Mouse (Mus musculus) kidney, adult 9 months (tissue): ENCODE measurements around the gene Sppl2b.
"Not testable (repeated sequence)": the region's sequence is repeated elsewhere in the genome, so short reads cannot be mapped to it uniquely, and the experiment has no call there.

Experiments
- DNase-seq: peaks from one replicate; pipeline ENCODE4 v3.0.0; 2022

The Sppl2b gene

GRCm38 (mm10) chr10:80824827-80825226, 30.2 kb upstream of the Sppl2b start:
- no peak for DNase-seq

GRCm38 (mm10) chr10:80826151-80827062, 28.7 kb upstream of the Sppl2b start, which contains the start of gene Oaz1:
Gene Oaz1 (plus strand): TSS chr10:80826656.
- peak; percentile 100 for DNase-seq

DNA sequence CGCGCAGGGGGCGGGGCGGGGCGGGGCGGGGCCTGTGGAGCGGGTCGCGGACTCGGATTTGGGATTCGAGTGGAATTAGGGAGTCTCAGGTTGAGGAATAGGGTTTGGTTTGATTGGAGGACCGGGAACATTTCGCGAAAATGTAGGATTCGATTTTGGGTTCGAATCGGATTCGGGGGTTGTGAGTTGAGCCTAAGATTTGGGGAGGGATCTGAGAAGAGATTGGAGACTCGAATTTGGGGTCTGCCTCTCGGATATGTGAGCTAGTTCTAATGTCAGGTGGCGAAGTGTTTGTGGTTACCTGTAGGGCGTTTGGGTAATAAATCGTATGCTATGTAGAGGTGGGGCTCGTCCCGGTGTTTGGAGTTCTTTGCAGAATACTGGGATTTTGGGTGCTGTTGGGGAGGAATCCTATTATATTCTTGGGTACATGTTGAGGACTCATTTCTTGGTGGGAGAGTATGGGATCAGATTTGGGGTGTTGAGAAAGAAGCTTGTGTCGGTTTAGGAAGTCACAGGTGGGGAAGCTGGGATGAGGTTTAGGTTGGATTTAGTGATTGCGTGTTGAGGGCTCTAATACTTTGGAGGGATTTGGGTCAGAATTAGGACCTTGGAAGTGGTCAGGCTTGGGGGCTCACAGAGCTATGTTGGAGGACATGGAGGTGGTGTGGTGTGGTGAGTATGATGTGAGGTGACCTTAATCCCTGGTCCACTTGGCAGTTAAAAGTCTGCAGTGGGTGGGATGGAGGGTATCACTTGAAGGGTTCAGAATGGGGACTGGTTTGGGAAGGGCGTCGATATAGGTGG, 27.8 kb upstream of the Sppl2b start:
- no peak for DNase-seq

- DNase-seq: no peak
Observed at GRCm38 (mm10) chr10:80827870-80828420, 27.1 kb upstream of the Sppl2b start.

GRCm38 (mm10) chr10:80828587-80828986, 26.5 kb upstream of the Sppl2b start:
- DNase-seq: not testable (repeated sequence)

GRCm38 (mm10) chr10:80829359-80830278, 25.5 kb upstream of the Sppl2b start:
- no peak for DNase-seq

DNA sequence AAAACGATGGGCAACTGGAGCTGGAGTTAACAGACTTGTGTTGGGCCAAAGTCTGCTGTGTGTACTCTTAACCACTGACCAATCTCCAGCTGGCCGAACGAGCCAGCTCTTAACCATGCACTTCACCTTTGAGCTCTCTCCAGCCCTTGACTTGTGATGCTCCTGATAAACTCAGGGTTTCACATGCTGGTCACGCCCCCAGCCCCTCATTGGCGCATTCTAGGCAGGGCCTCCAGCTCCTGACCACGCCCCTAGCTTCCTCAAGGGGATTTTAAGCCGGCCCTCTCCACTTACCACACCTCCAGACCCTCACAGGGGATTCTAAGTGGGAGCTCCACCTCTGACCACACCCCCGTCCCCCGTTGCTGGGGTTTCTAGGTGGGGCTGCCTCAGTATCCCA, 23.9 kb upstream of the Sppl2b start:
- DNase-seq: peak; percentile 93

DNA sequence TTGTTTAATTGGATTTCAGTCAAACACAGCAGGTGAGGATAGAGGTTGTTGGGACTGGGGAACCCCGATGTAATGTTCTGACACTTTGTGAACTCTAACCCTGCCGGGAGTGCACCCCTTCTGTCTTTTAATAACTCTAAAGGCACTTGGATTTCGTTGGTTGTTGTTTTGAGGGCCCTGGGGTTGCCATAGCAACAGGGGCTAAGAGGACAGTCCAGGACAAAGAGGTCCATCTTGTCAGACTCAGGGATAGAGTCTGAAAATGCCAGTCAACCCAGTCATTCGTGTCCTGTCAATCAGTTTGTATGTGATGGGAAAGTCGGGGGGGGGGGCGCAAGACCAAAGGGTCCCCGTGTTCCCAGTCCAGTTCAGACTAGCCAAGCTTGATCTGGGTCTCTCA, 22.3 kb upstream of the Sppl2b start:
- no peak for DNase-seq

GRCm38 (mm10) chr10:80835617-80836016, 19.5 kb upstream of the Sppl2b start:
- no peak for DNase-seq

GRCm38 (mm10) chr10:80836949-80837379, 18.1 kb upstream of the Sppl2b start:
- DNase-seq: no peak

- DNase-seq: no peak
Observed at GRCm38 (mm10) chr10:80837827-80838226, 17.2 kb upstream of the Sppl2b start.

- DNase-seq: no peak
Observed at GRCm38 (mm10) chr10:80838346-80838912, 16.6 kb upstream of the Sppl2b start.

GRCm38 (mm10) chr10:80839848-80840247, 15.2 kb upstream of the Sppl2b start:
- no peak for DNase-seq

DNA sequence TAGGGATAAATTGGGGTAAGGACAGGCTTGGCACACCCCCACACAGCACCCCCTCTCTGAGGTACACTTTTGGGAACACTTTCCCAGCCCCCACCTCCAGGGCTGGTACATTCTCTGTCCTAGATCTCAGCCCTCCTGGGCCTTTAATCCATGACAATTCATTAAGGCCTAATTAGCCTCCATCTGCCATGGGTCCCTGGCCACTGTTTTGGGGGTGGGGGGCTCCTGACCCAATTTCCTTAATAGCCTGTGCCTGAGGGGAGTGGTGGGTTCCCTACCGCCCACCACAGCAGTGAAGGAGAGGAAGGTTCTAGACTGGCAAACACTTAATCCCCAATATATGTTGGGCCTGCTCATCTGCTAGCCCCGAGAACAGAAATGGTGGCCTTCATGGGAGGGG, 13.4 kb upstream of the Sppl2b start:
- DNase-seq: no peak

GRCm38 (mm10) chr10:80842334-80842733, 12.7 kb upstream of the Sppl2b start:
- DNase-seq: no peak

DNA sequence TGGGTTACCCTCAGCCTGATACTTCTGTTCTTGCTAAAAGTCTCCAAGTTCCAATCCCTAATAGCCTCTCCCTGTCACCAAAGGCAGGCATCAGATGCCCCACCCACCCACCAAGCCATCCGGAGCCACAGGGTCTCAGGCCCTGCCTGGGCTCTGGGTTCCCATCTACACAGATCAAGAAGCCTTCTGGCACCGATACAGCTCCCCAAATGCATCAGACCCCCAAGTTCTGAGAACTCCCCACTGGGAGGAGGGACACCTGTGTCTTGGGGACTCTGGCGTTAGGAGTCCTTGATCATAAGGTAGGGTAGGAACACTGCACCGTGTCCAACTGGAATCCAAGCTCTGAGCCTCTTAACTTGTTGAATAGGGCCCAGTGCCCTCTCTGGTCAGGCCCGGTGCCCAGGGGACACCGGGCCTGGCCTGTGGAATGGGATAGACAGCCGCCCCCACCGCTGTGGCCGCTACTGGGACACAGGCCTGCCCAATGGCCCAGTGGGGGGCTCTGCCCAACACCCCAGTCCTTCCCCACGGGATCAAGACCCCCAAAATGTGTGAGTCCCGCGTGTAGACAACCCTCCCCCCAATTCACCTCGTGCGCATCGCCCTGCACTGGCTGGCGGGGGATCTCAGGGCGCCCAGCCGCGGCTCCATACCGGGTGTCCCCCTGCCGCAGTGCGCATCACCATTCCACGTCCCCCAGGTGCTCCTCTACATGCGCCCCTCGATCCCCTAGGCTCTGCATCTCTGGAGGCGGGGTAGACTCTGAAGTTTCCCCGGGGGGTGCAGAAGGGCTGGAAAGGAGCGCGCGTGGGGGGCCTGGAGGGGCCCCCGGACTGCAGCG, 11.8 kb upstream of the Sppl2b start:
- no peak for DNase-seq

- DNase-seq: no peak
Observed at GRCm38 (mm10) chr10:80843931-80844547, 11.0 kb upstream of the Sppl2b start, which contains the start of gene Lingo3. Gene Lingo3 (minus strand): TSS chr10:80844039.

- no peak for DNase-seq
Observed at GRCm38 (mm10) chr10:80845055-80845693, 9.9 kb upstream of the Sppl2b start.

DNA sequence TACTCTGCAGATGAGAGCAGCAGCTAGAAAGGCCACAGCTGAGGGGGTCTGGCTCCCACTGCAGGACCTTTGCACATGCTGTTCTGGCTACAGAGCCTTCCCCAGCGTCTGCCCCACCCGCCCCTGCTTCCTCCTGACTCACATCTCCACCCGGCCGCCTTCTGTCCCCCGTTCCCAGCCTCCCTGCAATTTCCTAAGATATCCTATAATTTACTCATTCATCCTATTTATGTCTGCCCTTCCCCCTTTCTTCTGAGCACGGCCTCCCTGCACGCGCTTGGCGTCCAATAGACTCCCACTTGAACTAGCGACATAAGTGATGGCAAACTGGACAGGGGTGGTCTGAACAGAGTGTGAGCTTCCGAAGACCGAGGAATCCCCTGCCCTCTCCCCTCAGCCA, 9.3 kb upstream of the Sppl2b start:
- no peak for DNase-seq

DNA sequence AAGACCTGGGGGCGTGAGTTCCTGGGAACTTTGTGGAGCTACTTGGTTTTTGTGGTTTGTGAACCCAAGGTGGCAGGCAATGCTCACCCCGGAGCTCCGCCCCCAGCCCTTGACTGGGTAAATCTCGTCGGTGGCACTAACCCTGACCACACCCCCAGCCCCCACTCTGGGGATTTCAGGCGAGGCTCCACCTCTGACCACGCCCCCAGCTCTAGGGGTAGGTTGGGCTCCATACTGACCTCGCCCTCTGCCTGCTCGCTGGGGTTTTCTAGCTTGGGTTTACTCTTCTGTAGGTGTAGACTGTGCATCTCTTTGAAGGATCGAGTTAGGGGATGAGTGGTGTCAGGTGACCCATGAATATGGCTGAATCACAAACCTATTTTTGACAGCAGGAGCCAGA, 6.5 kb upstream of the Sppl2b start:
- DNase-seq: peak; percentile 60
